Mouse (Mus musculus): Measurements from ENCODE around the gene Txndc16. TPM values are rescaled to one million over a fixed set of nuclear protein-coding genes. Genes with fewer than 3 reads are reported as not detected.

The Txndc16 gene
- 3.1 and 3.2 TPM in 2 replicates for polyA plus RNA-seq (2012; rRNA removed)

DNA sequence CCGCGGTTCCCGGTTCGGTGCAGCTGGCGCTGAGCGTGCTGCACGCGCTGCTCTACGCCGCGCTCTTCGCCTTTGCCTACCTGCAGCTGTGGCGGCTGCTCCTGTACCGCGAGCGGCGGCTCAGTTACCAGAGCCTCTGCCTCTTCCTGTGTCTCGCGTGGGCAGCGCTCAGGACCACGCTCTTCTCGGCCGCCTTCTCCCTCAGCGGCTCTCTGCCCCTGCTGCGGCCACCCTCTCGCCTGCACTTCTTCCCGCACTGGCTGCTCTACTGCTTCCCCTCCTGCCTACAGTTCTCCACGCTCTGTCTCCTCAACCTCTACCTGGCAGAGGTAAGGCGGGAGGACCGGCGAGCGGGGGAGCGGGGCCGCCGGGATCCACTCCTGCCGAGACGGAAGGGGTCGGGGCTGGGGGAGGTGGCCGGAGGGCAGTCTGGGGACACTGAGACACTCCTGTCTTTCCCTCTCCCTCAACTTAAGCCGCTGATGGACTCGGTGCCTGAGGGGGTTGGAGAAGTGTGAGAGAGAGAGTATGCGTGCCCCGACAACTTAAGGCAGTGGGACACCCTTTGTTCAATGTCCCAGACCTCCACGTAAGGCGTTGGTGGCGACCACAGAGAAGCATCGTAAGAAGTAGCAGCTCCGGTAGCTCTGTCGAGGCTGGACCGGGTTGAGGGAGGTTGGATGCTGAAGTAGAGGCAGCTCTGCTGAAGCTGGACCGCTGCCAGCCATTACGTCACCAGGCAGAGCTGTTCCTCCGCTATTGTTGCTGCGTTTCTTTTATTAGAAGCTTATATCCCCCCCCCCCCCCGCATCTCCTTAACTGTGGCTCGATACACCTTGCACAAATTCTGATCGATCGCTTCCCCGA lies at the start of gene Txndc16:
Gene Txndc16, minus strand, starts transcription at position 239 of the 867 bp plus-strand sequence.
- peak; percentile 28 for DNase-seq (ENCODE audit: low read depth, low spot score)

DNA sequence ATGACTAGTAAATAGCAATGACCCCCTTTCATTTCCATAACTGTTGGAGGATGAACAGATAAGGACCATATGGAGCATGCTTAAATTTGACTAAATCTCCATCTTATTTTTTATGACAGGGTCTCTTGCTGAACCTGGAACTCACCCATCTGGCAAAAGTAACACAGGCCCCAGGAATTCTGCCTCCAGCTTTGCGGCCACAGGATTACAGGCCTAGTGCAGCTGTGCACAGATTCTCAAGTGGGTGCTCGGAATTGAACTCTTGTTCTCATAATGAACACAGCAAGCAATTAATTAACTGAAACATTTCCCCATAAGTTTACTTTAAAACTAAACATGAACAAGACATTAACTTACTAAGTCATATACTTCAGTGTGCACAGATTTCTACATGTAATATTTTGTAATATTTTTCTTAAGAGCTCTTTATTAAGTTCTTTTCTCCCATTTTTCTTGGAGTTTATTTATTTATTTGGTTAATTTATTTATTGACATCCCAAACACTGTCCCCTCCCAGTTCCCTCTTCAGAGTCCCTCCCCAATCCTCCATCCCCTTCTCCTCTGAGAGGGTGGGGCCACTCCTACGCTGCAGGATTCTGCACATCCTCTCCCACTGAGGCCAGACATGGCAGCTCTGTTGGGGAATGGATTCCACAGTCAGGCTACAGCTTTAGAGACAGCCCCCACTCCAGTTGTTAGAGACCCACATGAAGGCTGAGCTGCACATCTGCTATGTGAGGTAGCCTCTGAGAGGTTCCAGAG lies 43.9 kb upstream of the Txndc16 start:
- no peak for DNase-seq (ENCODE audit: low read depth, low spot score)
- 84% methylated on average over 3 of the region's 3 CpGs for WGBS

More for the DNA sequence above, at the start of gene Txndc16:
- under 1% methylated on average over 59 of the region's 59 CpGs for WGBS

DNA sequence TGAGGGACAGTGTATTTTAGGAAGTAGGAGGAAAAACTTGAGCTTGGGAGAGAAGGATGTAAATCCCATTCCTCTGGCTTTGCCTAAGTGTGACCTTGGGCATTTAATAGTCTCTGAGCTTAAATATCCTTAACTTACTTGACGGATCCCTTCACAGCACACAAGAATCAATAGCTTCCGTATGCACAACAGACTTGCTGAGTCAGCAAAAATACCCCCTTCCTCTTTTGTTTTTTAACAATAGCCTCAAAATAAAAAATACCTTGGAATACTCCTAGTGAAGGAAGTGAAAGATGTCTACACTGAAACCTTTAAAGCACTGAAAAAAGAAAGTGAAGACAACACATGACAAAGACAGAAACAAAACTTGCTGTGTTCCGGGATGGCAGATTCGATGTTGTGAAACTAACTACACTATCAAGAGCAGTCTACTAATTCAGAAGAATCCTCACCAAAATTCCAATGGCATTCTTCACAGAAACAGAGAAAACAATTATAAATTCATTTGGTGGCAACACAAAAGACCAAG lies 31.5 kb upstream of the Txndc16 start:
- DNase-seq (ENCODE audit: low read depth, low spot score) = no peak
- WGBS = 91% methylated on average over 4 of the region's 4 CpGs

DNA sequence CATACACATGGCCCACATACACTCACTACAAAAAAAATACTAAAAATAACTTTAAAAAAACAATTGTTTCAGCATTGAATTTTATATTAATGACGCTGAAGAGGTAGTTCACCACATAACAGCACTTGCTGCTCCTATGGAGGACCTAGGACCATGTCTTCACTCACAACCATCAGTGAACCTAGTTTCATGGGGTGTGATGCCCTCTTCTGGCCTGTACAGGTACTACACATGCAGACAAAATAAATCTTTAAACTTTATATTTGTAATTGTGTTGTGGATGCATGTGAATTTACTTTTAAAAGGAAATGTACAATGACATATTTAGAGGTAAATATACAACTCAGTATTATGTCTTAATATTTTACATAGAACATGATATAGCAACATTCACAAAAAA lies 21.5 kb upstream of the Txndc16 start:
- no peak for DNase-seq (ENCODE audit: low read depth, low spot score)
- 52% methylated on average over 1 of the region's 1 CpGs for WGBS

DNA sequence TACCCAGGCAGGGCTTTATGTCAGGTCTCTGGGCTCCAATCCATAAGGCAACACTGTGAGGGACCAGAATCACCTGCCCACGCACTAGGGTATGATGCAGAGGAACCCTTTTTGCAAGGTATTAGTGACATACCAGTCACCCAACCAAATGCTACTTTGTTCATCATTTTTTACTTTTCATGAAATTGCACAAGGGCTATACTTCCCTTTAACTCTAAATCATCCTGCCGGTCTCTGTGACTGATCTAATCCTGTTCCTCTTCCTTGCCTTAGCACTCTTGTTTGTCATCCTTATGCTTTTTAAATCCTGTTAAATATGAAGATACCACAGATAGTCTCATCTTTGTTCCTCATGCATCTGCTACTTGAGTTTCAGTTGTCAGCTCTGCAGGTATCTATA lies 18.9 kb upstream of the Txndc16 start:
- DNase-seq (ENCODE audit: low read depth, low spot score) = no peak
- WGBS = 74% methylated on average over 2 of the region's 2 CpGs

DNA sequence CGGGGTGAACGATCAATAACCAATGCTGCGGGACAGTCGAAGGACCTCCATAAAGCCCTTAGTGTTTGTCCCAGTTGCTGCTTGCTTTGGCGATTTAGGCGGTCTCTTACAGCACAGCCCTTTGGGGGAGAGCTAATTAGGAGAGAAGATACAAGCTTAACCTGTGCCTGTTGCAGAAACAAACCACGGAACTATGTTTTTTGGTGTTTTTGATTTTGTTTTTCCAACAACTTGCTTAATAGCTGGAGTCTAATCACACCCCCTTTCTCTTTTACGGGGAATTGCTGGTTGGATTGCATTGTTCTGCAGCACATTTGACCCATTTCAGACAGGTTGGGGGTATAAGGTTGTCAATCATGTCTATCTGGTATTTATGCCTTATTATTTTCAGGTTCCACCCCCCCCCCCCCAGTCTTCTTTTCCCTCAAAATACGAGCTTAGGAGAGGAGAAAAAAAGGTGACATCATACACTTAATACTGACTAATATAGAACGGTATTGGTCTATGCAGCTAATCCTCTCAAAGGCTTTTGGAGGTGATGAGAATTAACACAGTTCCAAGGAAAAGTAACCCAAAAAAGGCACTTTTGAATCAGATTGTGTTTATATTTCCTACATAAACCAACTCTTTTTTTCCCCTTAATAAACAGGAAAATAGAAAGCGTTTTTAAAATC lies 966 bp upstream of the Txndc16 start:
- 14% methylated on average over 11 of the region's 11 CpGs for WGBS

DNA sequence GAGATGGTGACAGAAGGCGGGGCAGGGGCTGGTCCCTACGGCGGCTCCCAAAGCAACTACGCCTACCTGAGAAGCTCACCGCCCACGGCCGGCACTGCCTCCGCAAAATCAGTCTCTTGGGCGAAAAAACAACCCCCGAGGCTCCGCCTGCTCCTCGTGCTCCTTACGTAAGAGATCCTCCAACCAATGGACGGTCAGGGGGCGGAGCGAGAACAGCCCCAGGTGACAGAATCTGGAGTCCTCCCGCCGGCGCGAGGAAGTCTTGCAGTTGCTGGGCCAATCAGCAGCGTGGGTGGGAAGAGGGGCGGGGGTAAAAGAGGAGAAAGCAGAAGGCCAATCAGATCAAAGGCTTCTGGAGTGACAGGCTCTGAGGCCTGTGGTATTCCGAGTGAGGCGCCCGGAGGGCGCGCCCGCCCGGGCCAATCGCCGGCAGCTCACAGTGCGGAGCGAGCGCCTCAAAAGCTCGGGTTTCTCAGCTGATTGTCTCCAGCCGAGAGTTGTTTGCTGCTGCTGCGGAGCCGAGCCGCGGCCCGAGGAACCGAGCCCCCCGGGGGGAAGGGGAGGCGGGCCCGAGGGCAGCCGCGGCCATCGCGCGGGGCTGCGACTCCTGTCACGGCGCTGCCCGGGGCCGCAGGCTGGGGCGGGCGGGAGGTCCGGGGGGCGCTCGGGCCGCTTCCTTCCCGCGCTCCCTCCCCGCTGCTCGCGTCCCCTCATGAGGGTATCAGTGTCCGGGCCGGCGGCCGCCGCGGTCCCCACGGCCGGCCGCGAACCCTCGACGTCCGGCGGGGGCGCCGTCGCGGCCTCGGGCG lies 643 bp downstream of the Txndc16 start, which contains the start of gene Gpr137c:
Gene Gpr137c, plus strand, starts transcription at position 437 of the 809 bp plus-strand sequence.
- 1% methylated on average over 69 of the region's 86 CpGs for WGBS
- peak; percentile 100 for DNase-seq (ENCODE audit: low read depth, low spot score)

More for the DNA sequence above, 966 bp upstream of the Txndc16 start:
- DNase-seq (ENCODE audit: low read depth, low spot score) = no peak

DNA sequence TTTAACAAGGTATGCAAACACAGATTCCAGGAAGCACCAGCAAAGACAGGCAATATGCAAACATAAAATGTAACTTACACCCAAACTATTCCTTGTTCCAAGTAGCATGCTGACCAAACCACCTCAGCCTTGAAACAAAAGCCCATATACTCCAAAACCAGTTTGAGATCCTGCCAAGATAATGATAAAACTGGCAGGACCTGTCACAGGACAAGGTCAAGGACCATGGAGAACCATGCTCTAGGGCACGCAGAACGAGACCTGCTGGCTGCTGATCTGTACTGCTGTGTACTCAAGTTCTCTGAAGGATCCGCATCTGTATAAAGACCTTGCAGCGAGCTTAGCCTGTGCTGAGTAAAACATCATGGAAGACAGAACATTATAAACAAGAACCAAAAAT lies 2.4 kb downstream of the Txndc16 start:
- peak; percentile 24 for DNase-seq (ENCODE audit: low read depth, low spot score)
- 40% methylated on average over 4 of the region's 4 CpGs for WGBS

DNA sequence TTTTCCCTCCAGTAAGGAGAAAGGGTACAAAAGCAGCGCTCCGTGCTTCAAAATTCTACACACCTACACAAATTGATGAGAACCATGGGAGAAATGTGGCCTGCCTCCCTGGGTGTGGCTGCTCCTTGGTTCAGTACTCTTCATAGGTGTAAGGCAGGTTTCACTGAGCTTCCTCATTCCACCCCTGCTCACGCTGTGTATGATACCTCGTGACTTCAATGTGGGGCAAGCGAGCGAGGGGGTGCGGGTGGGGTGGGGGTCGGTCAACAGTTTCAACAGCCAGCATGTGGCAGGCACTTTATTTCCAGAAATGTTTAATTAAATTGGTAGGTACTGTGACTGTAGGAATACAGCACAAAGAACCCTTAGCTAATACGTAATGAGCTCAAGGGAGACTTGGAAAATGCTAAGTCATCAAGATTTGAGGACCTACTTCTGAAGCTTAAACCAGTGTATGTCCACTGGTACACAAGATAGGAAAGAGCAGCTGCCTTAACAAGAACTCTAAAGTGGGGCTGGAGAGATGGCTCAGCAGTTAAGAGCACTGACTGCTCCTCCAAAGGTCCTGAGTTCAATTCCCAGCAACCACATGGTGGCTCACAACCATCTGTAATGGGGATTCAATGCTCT lies 3.3 kb downstream of the Txndc16 start:
- no peak for DNase-seq (ENCODE audit: low read depth, low spot score)

DNA sequence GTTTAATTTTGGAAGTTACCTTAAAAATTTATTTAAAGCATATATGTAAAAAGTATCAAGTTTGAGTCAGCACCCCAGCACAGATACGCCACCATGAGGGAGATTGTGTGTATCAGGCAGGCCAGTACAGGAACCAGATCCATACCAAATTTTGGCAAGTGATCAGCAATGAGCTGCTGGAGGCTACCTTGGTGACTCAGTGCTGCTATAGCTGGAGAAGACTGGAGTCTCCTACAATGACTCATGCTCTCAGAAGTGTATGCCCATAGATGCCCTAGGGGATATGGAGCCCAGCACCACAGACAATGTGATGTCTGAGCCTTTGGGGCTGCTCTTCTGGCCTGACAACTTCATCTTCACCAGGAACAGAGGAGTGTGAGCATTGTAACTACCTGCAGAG lies 8.7 kb downstream of the Txndc16 start:
- WGBS = 88% methylated on average over 1 of the region's 1 CpGs

More for the DNA sequence above, 3.3 kb downstream of the Txndc16 start:
- 55% methylated on average over 9 of the region's 9 CpGs for WGBS

DNA sequence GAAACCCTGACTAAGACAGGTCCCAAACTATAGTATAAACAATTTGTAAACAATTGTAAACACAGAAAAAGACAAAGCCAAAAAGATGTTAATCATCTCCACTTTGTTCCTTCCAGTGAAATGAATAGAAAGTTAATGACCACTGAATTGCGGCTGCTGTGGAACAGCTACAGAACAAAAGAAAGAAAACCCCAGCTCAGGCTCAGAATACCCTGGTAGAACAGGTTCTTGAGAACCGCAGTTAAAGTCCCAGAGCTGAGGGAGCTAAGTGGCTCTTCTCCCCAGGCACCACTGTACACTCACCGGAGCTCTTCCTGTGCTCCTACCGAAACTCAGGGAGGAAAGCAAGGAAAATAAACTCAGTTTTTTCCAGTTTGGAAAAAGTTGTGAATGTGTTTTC lies 9.4 kb downstream of the Txndc16 start:
- WGBS = 80% methylated on average over 4 of the region's 4 CpGs
- DNase-seq (ENCODE audit: low read depth, low spot score) = no peak

More for the DNA sequence above, 8.7 kb downstream of the Txndc16 start:
- DNase-seq (ENCODE audit: low read depth, low spot score) = no peak

DNA sequence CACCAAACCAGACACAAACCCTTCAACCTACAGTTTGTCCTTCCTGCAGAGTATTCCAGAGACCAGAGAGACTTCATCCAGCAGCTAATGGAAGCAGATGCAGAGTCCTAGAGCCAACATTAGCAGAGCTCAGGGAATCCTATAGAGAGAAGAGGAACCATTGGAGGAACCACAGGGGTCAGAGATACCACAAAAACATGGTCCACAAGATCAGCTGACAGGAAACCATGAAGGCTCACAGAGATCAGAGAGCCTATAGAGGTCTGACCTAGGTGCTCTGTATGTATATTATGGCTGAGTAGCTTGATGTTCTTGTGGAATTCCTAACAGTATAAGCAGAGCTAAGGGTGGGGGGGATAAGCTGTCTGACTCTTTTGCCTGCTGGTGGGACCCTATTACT lies 19.5 kb downstream of the Txndc16 start:
- DNase-seq (ENCODE audit: low read depth, low spot score) = no peak

DNA sequence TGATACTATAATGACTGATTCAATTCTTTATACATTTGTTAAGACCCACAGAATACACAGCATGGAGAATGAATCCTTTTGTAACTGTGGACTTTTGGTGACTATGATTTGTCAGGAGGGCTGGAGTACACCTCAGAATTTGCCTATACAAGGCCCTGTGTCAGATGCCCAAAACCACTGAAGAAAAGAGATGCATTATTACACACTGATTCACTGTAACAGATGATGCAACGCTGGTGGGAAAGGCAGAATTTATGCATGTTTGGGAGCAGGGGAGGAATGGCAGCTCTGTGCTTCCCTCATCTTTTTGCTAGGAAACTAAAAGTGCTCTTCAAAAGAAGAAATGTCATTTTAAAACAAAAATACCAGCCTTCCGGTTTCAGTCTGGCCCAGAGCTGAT lies 29.1 kb downstream of the Txndc16 start:
- DNase-seq (ENCODE audit: low read depth, low spot score) = no peak
- WGBS = 73% methylated on average over 2 of the region's 2 CpGs

DNA sequence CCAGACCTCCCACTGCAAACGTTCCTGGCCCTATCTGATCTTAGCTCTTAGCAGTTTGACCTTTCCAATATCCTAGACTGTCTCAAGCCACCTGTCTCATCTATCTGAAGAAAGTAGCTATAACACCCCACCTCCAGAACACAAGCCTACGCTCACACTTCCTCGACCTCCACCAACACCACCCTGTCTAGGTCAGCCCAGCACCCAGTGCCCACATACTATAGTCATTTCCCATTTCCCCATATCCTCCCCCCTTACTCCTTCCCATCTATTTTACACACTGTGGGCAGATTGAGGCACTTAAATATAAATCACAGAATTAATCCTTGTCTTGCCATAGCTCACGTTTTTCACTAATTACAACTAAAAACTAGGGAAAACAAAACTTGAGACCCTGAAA lies 38.5 kb downstream of the Txndc16 start:
- WGBS = 79% methylated on average over 4 of the region's 4 CpGs
- DNase-seq (ENCODE audit: low read depth, low spot score) = no peak

DNA sequence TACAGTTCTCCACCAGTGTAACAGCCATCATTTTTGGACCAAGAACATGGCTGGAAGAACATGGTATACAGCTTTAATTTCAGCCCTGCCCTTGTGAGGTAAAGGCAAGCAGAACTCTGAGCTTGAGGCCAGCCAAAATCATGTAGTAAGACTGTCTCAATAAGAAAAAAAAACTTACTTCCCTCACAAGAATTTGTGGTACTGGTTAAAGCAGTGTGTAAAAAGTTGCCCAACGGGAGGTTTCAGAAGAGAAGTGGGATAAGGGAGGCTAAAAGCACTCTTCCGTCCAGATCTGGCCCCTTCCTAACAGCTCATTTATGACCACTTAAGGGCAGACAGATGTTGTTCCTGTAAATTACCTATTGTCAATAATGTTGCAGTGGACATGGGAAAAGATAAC lies 40.5 kb downstream of the Txndc16 start:
- 26% methylated on average over 2 of the region's 2 CpGs for WGBS
- no peak for DNase-seq (ENCODE audit: low read depth, low spot score)

DNA sequence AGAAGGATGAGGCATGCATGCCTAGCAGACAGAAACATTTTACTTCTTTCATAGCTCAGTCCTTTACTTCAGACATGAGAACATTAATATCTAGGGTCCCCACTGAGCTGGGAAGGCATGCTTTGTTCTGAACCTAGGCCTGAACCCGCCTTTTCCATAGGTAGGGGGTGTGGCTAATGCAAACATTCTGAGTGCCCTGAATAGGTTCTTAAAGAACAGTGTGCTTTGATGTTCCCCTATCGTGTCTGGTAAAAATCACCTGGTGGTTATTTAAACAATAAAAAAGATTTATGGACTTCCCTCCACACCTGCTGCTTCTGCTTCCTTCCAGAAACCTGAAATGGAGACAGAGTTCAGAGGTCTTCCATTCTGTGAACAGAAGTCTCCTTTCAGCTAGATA lies 40.9 kb downstream of the Txndc16 start:
- DNase-seq (ENCODE audit: low read depth, low spot score) = peak; percentile 29
- 14% methylated on average over 2 of the region's 2 CpGs for WGBS

DNA sequence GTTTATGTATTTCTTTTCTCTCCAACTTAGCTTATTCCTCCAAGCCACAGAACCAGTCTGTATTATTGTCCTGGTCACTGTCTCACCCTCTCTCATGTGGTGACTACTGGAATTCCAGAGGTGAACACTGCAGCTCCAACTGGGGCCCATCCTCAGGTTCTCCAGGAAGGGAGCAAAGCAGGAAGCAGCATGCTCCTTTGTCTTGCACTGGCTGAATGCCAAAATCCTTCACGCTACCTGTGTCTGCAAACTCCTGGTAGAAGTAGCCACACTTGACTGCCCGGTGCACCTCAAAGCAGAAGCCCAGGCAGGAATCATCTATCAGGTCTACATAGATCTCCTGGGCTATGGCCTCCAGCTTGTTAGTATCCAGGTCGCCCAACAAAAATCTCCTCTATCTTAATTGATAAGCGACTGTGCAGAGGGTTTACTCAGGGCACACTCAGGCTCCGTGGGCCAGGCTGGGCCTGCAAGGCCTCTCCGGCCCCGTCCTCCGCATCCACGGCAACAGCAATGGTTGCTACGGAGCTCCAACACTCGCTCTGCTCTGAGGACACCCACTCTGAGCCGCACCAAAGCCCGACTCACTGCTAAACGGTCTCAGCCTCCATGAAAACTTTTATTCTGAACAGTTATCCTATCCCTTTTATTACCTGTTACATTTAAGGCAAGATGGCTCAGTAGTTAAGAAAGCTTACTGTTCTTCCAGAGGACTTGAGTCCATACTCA lies 45.0 kb downstream of the Txndc16 start:
- peak; percentile 14 for DNase-seq (ENCODE audit: low read depth, low spot score)
- 66% methylated on average over 14 of the region's 14 CpGs for WGBS

DNA sequence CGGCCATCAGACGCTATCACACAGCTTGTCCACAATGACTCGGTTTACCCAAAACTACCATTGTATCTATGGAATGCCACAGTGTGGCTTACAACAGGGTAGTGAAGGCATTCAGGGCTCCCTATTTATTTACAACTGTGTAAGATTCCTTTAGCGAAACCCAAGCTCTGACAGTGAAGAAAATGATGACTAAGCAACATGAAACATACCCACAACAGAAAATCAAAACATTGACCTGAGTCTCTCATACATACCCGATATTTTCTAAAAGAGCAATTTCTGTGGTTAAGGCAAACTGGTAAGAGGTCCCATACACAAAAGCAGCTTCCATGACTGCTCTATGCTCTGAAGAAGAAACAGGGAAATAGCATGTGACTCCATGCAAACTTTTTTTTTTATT lies 47.9 kb downstream of the Txndc16 start:
- no peak for DNase-seq (ENCODE audit: low read depth, low spot score)
- 96% methylated on average over 5 of the region's 5 CpGs for WGBS
